Mouse (Mus musculus): ENCODE results near the gene C77080. TPM values are rescaled to one million over a fixed set of nuclear protein-coding genes. Genes with fewer than 3 reads are reported as not detected.

Gene C77080
- polyA plus RNA-seq (2012; rRNA removed): 9.8 and 13.8 TPM in 2 replicates

DNA sequence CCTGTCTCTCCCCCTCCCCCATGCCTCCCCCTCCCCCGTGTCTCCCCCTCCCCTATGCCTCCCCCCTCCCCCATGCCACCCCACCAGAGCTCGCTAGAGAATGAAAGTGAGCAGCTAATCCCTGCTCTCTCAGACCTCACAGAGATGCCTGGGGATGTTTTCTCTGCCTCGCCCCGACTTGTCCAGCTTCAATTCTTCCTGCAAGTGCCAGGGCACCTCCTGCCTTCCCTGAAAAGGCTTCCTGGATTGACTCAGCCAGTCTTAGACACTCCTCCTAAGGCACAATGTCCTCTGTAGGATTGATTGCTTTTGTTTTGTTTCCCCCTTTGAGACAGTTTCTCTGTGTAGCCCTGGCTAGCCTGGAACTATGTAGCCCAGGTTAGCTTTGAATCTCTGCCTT is at the start of gene C77080:
C77080 (minus strand) TSS at position 209 of the 400 bp plus-strand sequence.

DNA sequence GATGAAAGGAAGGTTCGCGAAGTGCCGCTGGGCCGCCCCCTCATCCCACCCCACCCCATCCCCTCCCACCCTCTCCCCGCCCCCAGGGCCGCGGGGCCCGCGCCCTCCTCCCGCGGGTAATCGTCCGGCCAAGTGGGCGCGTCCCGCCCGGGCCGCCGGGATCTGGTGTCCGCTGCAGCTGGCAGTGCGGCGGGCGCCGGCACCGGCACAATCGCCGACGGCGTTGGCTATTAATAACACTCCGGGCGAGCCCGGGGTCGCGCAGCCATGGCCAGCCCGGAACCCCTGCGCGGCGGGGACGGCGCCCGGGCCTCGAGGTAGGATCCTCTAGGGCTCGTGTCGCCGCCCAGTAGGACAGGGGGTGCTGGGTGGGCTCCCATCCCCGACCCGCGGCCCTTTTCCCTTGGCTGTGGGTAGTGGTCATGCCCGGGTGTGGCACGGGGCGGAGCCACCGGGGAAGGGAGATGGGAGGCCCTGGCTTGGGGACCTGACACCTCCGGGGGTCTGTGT is 26.3 kb upstream of the C77080 start, which contains the start of gene Sync:
Sync (plus strand) TSS at position 146 of the 510 bp plus-strand sequence.

DNA sequence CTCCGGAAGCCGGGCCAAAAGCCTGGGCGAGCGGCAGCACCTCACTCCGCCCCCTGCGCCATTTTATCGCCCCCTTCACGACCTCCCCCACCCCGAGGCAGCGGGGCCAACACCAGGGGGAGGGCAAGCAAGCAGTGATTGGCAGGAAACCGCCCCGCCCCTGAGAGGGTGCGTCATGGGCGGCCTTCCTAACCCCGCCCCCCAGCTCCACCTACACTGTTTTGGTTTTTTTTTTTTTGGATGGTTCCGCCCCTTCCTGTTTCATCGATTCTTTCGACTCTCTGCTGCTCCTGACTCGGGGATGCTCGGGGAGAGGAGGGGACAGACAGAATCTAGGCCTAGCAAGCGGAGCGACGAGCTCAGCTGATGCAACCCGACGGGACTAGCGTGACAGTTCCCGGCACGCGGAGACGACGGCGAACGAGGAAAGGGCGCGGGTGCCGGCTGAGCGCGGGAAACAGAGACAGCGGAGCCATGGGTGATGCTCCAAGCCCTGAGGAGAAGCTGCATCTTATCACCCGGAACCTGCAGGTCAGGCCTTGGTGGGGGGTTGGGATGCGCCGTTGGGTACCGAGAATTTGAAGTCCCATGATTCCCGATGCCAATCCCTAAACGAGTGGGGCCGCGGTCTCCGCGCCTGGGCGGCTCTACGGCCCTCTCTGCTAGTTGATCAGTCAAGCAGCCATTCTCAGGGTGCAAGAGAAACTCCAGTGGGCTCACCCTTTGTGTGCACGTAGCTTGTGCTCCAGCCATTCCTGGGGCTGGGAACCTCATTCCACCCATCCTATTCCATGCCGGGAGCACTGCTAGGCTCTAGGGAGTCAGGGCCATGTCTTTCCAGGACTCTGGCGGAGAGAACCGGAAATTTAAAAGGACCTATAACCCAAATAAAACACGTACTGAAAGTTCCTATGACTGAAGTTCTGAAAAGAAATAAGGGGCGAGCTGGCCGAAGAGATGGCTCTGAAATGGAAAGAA is 71.4 kb downstream of the C77080 start, which contains the start of the genes S100pbp and Yars:
S100pbp (minus strand) TSS at position 186 of the 978 bp plus-strand sequence.
Yars (plus strand) TSS at position 219 of the 978 bp plus-strand sequence.

Other genes starting within 250 kb of the C77080 start
- gene Rnf19b, start 203.1 kb downstream of the C77080 start, polyA plus RNA-seq (2012; rRNA removed): 73.7 and 75.8 TPM in 2 replicates
- gene Tmem54, start 155.9 kb downstream of the C77080 start, polyA plus RNA-seq (2012; rRNA removed): 0.10 and 1.6 TPM in 2 replicates
- 40.4 and 49.1 TPM in 2 replicates for gene Hpca, start 139.4 kb downstream of the C77080 start, polyA plus RNA-seq (2012; rRNA removed)
- gene Fndc5, start 124.4 kb downstream of the C77080 start, polyA plus RNA-seq (2012; rRNA removed): 5.7 and 10.2 TPM in 2 replicates
- gene S100pbp, start 71.7 kb downstream of the C77080 start, polyA plus RNA-seq (2012; rRNA removed): 32.3 and 35.0 TPM in 2 replicates
- 71.3 and 71.4 TPM in 2 replicates for gene Yars, start 71.6 kb downstream of the C77080 start, polyA plus RNA-seq (2012; rRNA removed)
- gene Sync, start 26.2 kb upstream of the C77080 start, polyA plus RNA-seq (2012; rRNA removed): 0.48 and 1.6 TPM in 2 replicates
- gene Rbbp4, start 74.0 kb upstream of the C77080 start, polyA plus RNA-seq (2012; rRNA removed): 115 and 134 TPM in 2 replicates
- gene Zbtb8os, start 74.3 kb upstream of the C77080 start, polyA plus RNA-seq (2012; rRNA removed): 27.3 and 32.9 TPM in 2 replicates
- gene Zbtb8a, start 116.7 kb upstream of the C77080 start, polyA plus RNA-seq (2012; rRNA removed): 16.9 and 18.8 TPM in 2 replicates
- gene Zbtb8b, start 179.4 kb upstream of the C77080 start, polyA plus RNA-seq (2012; rRNA removed): 5.6 and 6.8 TPM in 2 replicates
- gene Bsdc1, start 200.2 kb upstream of the C77080 start, polyA plus RNA-seq (2012; rRNA removed): 28.6 and 30.8 TPM in 2 replicates
- gene Tssk3, start 229.6 kb upstream of the C77080 start, polyA plus RNA-seq (2012; rRNA removed): 0.14 and 0.18 TPM in 2 replicates
- 0.26 TPM in 1 of 2 replicates, not detected in the other for gene Fam229a, start 229.8 kb upstream of the C77080 start, polyA plus RNA-seq (2012; rRNA removed)

Data from central nervous system, embryonic 14 days (tissue).